Mouse (Mus musculus): ENCODE results near the gene Ppp1r9a. TPM values are rescaled to one million over a fixed set of nuclear protein-coding genes. Genes with fewer than 3 reads are reported as not detected.
"Not testable (repeated sequence)": the region's sequence is repeated elsewhere in the genome, so short reads cannot be mapped to it uniquely, and the experiment has no call there.

Gene Ppp1r9a
- polyA plus RNA-seq, 1 experiment from 2014 or later, result 27.2 TPM

GRCm38 (mm10) chr6:4923791-4924190, 21.1 kb downstream of the Ppp1r9a start:
- H3K27me3 ChIP-seq; H3K36me3 ChIP-seq; H3K27ac ChIP-seq (replicated peaks); H3K4me2 ChIP-seq; H3K9ac ChIP-seq; H3K9me3 ChIP-seq; H3K4me3 ChIP-seq; H3K4me1 ChIP-seq (replicated peaks): not testable (repeated sequence)
- ATAC-seq (ENCODE audit: low read depth), result peak; percentile 59; the same call in 1 of the 2 replicates

DNA sequence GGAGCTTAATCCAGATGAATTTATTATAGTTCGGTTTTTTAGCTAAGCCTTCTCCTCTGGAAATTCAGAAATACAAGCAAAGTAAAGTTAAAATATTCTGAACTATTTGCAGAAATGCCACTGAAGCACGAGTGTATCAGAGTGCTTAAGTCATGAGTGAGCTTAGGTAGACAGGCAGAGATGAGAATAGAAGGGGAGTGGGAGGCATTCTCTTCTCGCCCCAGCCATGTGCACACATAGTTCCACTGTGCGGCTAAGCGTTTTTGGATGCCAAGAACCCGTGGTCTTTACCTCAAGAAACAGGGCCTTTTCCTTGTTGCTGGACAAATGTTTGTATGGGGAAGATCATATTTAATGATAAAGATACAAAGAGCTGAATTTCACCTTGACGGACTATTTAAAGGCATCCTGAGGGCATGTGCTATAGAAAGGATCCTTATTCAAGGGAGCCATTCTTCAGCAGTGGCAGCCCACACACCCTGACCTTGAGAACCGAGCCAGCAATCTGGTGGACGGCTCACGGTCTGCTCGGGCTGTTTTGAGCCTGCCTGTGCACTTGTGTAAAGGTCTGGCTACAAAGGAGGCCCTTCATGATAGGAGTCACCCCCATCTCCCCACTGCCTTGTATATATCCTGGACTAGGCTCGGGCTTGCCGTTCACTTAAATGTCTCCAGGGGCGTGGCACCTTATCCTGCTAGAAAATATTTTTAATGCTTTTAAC, 23.4 kb downstream of the Ppp1r9a start:
- no peaks in the 10 kb centered on the region for H3K9me3 ChIP-seq
- no peaks in the 10 kb centered on the region for H3K36me3 ChIP-seq
- 69% methylated on average over 14 of the region's 14 CpGs for WGBS
- H3K4me2 ChIP-seq, result no peak overlapping the region
- no peak for ATAC-seq (ENCODE audit: low read depth)
- no peak overlapping the region for H3K9ac ChIP-seq
- no peaks in the 10 kb centered on the region for H3K27me3 ChIP-seq
- H3K4me3 ChIP-seq, result no peak overlapping the region
- H3K4me1 ChIP-seq (replicated peaks), result no peaks in the 10 kb centered on the region; the same call in none of the 2 replicates
- H3K27ac ChIP-seq (replicated peaks), result no peak overlapping the region

DNA sequence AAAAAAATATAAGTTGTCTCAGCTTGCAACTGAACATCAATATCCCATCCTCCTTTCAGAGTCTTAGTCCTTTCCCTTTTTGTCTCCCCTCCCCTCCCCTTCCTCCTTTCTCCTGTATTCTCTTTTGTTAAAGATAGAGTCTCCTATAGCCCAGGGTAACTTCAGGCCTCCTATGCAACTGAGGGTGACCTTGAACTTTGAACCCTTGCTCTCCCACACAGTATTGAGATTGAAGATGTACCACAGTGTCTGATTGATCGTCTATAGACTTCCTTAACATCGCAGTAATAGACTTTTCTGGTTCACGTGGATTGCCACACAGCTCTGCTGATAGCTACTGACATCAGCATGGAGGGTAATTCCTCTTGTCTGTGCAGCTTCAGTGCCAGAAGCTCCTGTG, 27.6 kb downstream of the Ppp1r9a start:
- no peaks in the 10 kb centered on the region for H3K36me3 ChIP-seq
- H3K4me3 ChIP-seq, result no peak overlapping the region
- H3K4me2 ChIP-seq, result no peak overlapping the region
- 75% methylated on average over 3 of the region's 3 CpGs for WGBS
- H3K9me3 ChIP-seq, result no peaks in the 10 kb centered on the region
- H3K4me1 ChIP-seq (replicated peaks), result no peaks in the 10 kb centered on the region; the same call in none of the 2 replicates
- H3K27me3 ChIP-seq, result no peaks in the 10 kb centered on the region
- H3K9ac ChIP-seq, result no peak overlapping the region
- ATAC-seq (ENCODE audit: low read depth), result no peak
- no peak overlapping the region for H3K27ac ChIP-seq (replicated peaks)

- Histone ChIP-seq H3K4me2 (no peak overlapping the region), H3K27me3 (no peaks in the 10 kb centered on the region), H3K9ac (no peak overlapping the region), H3K4me1 (replicated peaks) (peaks cover 23% of the 10 kb centered on the region), H3K27ac (replicated peaks) (peak overlapping the region; percentile 38; the same call in 1 of the 2 replicates), H3K9me3 (no peaks in the 10 kb centered on the region), H3K4me3 (no peak overlapping the region), H3K36me3 (no peaks in the 10 kb centered on the region)
- 19% methylated on average over 3 of the region's 3 CpGs for WGBS
- ATAC-seq (ENCODE audit: low read depth), result no peak
Observed at GRCm38 (mm10) chr6:4938901-4939300, 36.2 kb downstream of the Ppp1r9a start.

DNA sequence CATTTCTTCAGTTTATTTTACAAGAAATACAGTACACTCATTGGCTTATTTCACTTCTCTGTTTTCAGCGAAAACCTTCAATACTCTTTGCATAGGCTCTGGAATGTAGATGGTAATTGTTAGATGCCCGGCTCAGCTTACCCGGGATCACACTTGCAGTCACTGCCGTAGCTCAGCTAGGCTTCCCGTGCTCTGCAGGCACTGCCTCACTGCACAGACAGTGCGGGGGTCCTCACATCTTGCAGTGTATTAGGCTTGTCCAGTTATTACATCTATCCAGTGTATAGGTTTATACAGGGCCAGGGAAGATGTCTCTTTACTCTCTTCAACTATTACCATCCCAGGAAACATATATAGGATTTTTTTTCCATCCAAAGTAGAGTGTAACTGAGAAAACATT, 37.4 kb downstream of the Ppp1r9a start:
- H3K27me3 ChIP-seq, result no peaks in the 10 kb centered on the region
- ATAC-seq (ENCODE audit: low read depth), result 0 out of 2 replicates have a peak, but pooled peaks have one; percentile 45
- no peak overlapping the region for H3K4me2 ChIP-seq
- 71% methylated on average over 6 of the region's 6 CpGs for WGBS
- H3K4me3 ChIP-seq, result no peak overlapping the region
- peaks cover 23% of the 10 kb centered on the region for H3K4me1 ChIP-seq (replicated peaks)
- H3K36me3 ChIP-seq, result no peaks in the 10 kb centered on the region
- H3K27ac ChIP-seq (replicated peaks), result no peak overlapping the region
- H3K9me3 ChIP-seq, result no peaks in the 10 kb centered on the region
- H3K9ac ChIP-seq, result no peak overlapping the region

DNA sequence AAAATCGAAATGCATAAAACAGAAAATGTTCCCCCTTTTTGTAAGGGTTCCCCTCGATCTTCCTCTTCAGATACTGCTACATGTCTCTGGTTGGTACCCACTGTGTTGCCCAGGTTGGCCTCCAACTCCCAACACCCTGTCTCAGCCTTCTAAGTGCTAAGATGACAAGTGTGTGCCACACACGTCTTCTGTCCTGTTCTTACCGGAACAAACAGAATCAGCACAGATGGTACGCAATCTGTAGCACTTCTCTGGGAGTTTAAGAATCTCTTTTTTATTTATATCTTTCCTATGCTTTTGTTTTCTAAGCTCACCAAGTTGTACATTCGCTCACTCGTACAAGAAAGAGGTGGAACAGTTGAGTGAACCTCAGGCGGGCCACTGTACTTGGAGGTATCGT, 37.9 kb downstream of the Ppp1r9a start:
- H3K4me3 ChIP-seq, result no peak overlapping the region
- no peaks in the 10 kb centered on the region for H3K27me3 ChIP-seq
- H3K36me3 ChIP-seq, result no peaks in the 10 kb centered on the region
- H3K9ac ChIP-seq, result no peak overlapping the region
- peaks cover 23% of the 10 kb centered on the region for H3K4me1 ChIP-seq (replicated peaks)
- no peak overlapping the region for H3K27ac ChIP-seq (replicated peaks)
- H3K9me3 ChIP-seq, result no peaks in the 10 kb centered on the region
- WGBS, result 88% methylated on average over 9 of the region's 9 CpGs
- ATAC-seq (ENCODE audit: low read depth), result no peak
- no peak overlapping the region for H3K4me2 ChIP-seq

- WGBS, result 86% methylated on average over 2 of the region's 2 CpGs
- H3K4me3 ChIP-seq, result no peak overlapping the region
- no peak overlapping the region for H3K9ac ChIP-seq
- peaks cover 13% of the 10 kb centered on the region for H3K4me1 ChIP-seq (replicated peaks)
- no peak for ATAC-seq (ENCODE audit: low read depth)
- H3K36me3 ChIP-seq, result no peaks in the 10 kb centered on the region
- H3K27ac ChIP-seq (replicated peaks), result no peak overlapping the region
- H3K4me2 ChIP-seq, result no peak overlapping the region
- no peaks in the 10 kb centered on the region for H3K9me3 ChIP-seq
- no peaks in the 10 kb centered on the region for H3K27me3 ChIP-seq
Observed at GRCm38 (mm10) chr6:4943821-4944220, 41.1 kb downstream of the Ppp1r9a start.

DNA sequence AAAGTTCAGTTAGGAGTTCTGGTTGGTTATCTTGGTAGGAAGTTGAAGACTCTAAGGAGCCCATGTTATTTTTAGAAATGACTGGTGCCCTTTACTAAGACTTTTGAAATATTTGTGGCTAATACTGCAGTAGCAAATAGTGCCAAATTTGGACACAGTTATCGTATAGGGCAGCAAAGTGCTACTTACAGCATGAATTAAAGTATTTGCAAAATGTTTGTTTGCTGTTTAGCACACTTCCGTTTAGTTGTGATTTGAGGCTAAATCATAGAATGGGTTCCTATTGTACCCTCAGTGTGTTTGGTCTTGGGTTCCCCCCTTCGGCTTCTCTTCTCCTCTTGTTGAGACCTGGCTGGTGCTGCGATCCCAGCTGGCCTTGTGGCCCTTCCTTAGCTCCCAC, 45.3 kb downstream of the Ppp1r9a start:
- Histone ChIP-seq H3K27ac (replicated peaks) (no peak overlapping the region), H3K4me3 (no peak overlapping the region), H3K36me3 (no peaks in the 10 kb centered on the region), H3K4me2 (no peak overlapping the region), H3K27me3 (no peaks in the 10 kb centered on the region), H3K9ac (no peak overlapping the region), H3K4me1 (replicated peaks) (peaks cover 7% of the 10 kb centered on the region; the same call in 1 of the 2 replicates), H3K9me3 (no peaks in the 10 kb centered on the region)
- no peak for ATAC-seq (ENCODE audit: low read depth)
- WGBS, result 92% methylated on average over 4 of the region's 4 CpGs

DNA sequence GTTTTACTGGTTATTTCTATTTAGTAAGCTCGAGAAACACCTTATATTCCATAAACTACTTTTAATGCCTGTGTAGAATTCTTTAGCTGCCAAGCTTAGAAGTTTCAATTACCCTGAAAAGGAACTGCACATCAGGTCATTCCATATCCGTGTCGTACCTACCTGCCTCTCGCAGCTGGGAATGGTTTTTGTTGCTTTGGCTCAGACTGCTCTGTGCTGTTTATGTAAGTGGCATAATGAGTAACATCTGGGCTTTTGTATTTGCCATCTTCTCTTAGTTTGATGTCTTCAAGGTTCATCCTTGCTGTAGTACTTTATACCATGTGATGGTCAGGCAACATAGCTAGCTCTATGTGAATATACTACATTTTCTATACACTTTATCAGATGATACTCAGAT, 47.0 kb downstream of the Ppp1r9a start:
- Histone ChIP-seq H3K36me3 (no peaks in the 10 kb centered on the region), H3K9ac (no peak overlapping the region), H3K4me1 (replicated peaks) (peaks cover 10% of the 10 kb centered on the region; the same call in 1 of the 2 replicates), H3K9me3 (no peaks in the 10 kb centered on the region), H3K27ac (replicated peaks) (no peak overlapping the region), H3K4me2 (no peak overlapping the region), H3K27me3 (no peaks in the 10 kb centered on the region), H3K4me3 (no peak overlapping the region)
- ATAC-seq (ENCODE audit: low read depth), result no peak
- 76% methylated on average over 4 of the region's 4 CpGs for WGBS

- no peaks in the 10 kb centered on the region for H3K27me3 ChIP-seq
- H3K9me3 ChIP-seq, result no peaks in the 10 kb centered on the region
- H3K4me1 ChIP-seq (replicated peaks), result peaks cover 17% of the 10 kb centered on the region; the same call in 1 of the 2 replicates
- H3K36me3 ChIP-seq, result no peaks in the 10 kb centered on the region
- no peak for ATAC-seq (ENCODE audit: low read depth)
- H3K9ac ChIP-seq, result no peak overlapping the region
- H3K27ac ChIP-seq (replicated peaks), result no peak overlapping the region
- H3K4me2 ChIP-seq, result no peak overlapping the region
- WGBS, result 71% methylated on average over 14 of the region's 14 CpGs
- H3K4me3 ChIP-seq, result no peak overlapping the region
Observed at GRCm38 (mm10) chr6:4953028-4953719, 50.5 kb downstream of the Ppp1r9a start.

DNA sequence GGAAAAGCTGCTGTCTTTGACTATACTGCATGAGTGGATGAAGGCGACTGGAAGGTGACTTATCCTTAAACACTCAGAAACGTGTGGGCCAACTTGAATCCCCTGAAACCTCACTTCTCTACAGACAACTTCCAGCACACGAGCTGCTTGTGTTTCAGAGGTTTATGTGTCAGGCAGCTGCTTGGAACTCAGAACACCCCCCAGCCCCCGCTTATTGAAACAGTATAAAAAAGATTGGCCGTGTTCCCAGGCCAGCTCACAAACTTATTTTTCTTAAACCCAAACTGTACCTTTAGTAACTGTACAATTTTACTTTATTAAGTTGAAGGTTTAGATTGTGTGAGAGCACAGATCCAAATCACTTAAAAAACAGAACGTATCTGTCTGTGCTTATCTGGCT, 53.9 kb downstream of the Ppp1r9a start:
- WGBS, result 61% methylated on average over 6 of the region's 6 CpGs
- no peak for ATAC-seq (ENCODE audit: low read depth)
- no peaks in the 10 kb centered on the region for H3K9me3 ChIP-seq

GRCm38 (mm10) chr6:4962197-4962596, 59.5 kb downstream of the Ppp1r9a start:
- 85% methylated on average over 4 of the region's 4 CpGs for WGBS
- H3K27me3 ChIP-seq, result no peaks in the 10 kb centered on the region
- ATAC-seq (ENCODE audit: low read depth), result no peak
- H3K4me2 ChIP-seq, result no peak overlapping the region
- H3K4me1 ChIP-seq (replicated peaks), result 0 out of 2 replicates have a peak, but pooled peaks cover 9% of the 10 kb centered on the region
- no peak overlapping the region for H3K9ac ChIP-seq
- no peaks in the 10 kb centered on the region for H3K36me3 ChIP-seq
- no peak overlapping the region for H3K4me3 ChIP-seq
- no peak overlapping the region for H3K27ac ChIP-seq (replicated peaks)
- H3K9me3 ChIP-seq, result no peaks in the 10 kb centered on the region

More for the DNA sequence above, 53.9 kb downstream of the Ppp1r9a start:
- Histone ChIP-seq H3K27ac (replicated peaks) (no peak overlapping the region), H3K36me3 (no peaks in the 10 kb centered on the region), H3K4me3 (no peak overlapping the region), H3K27me3 (no peaks in the 10 kb centered on the region), H3K4me2 (no peak overlapping the region), H3K9ac (no peak overlapping the region), H3K4me1 (replicated peaks) (peaks cover 12% of the 10 kb centered on the region; the same call in 1 of the 2 replicates)
